16 mouse cellular contexts compared by ENCODE assay signal in genomic region chr9:27475468-27475867, GRCm38 (mm10).
A peak's percentile ranks its signal among the peaks of the same experiment; 100 is the strongest.
DNase-seq lines count a peak whose midpoint lies in the region; ATAC-seq and TF ChIP-seq lines count a peak whose summit lies in the region.
"Had no signal": no experiment of that assay in that cellular context is flagged by ENCODE, and none has a peak within 500 bp of the region (broad histone marks: within the 10 kb centered on the region; RNA-seq: fewer than 3 reads in every experiment).

No protein-coding gene starts in this region.

- H3K36me3 ChIP-seq in hindbrain, embryonic 16.5 days (ENCODE audit: control insufficient read depth, insufficient read depth, low read length) = no peaks in the 10 kb centered on the region
- no peaks in the 10 kb centered on the region for H3K36me3 ChIP-seq in hindbrain, embryonic 12.5 days
- H3K36me3 ChIP-seq: embryonic facial prominence, embryonic 15.5 days; liver, embryonic 13.5 days had no signal

- no peak for TF ChIP-seq CTCF in lung, adult 2 months (IDR thresholded peaks at IDR 0.05; ENCODE audit: insufficient read depth, low read length)

- H3K4me1 ChIP-seq in hindbrain, embryonic 16.5 days (ENCODE audit: control insufficient read depth, insufficient read depth, low read depth, low read length) = 0 out of 2 replicates have a peak, but pooled peaks cover 2% of the 10 kb centered on the region
- peaks cover 5% of the 10 kb centered on the region for H3K4me1 ChIP-seq in hindbrain, embryonic 12.5 days
- no peaks in the 10 kb centered on the region for H3K4me1 ChIP-seq in lung, adult 2 months (ENCODE audit: control insufficient read depth, insufficient read depth, low read length)
- H3K4me1 ChIP-seq: embryonic facial prominence, embryonic 15.5 days; liver, embryonic 13.5 days had no signal

- ATAC-seq in hindbrain, embryonic 16.5 days = peak; percentile 61; the same call in 1 of the 2 replicates
- no peak for ATAC-seq in hindbrain, embryonic 12.5 days (ENCODE audit: low FRiP score)
- no peak for ATAC-seq in erythroid progenitor cell, adult 5-6 weeks (replicated peaks; ENCODE audit: low FRiP score, poor library complexity, severe bottlenecking)
- ATAC-seq: intestine, postnatal 0 days had no signal

- no peak for TF ChIP-seq POLR2A in lung, adult 2 months (IDR thresholded peaks at IDR 0.05; ENCODE audit: borderline replicate concordance, extremely low read depth, low read depth, low read length)

- no peak overlapping the region for H3K9ac ChIP-seq in hindbrain, embryonic 16.5 days (ENCODE audit: low read depth, low read length)
- no peak overlapping the region for H3K9ac ChIP-seq in hindbrain, embryonic 12.5 days
- H3K9ac ChIP-seq: embryonic facial prominence, embryonic 15.5 days; liver, embryonic 13.5 days had no signal

- no peak overlapping the region for H3K4me2 ChIP-seq in hindbrain, embryonic 16.5 days (ENCODE audit: low read length)
- no peak overlapping the region for H3K4me2 ChIP-seq in hindbrain, embryonic 12.5 days (replicated peaks)
- H3K4me2 ChIP-seq: embryonic facial prominence, embryonic 15.5 days; liver, embryonic 13.5 days had no signal

- DNase-seq in cerebellum, postnatal 14 days = peak; percentile 41 to 46
- no peak for DNase-seq in cerebellum, adult 9-10 months
- DNase-seq in layer of hippocampus, postnatal 14 days (ENCODE audit: low spot score in 2 of 2) = peak; percentile 36 to 41
- DNase-seq in right cerebral cortex, adult 2 months (ENCODE audit: low spot score in 2 of 2) = peak; percentile 14 to 44
- DNase-seq in lung, adult 2 months = no peak
- DNase-seq: cerebellum, adult 8-10 months; gastrocnemius, postnatal 25 days; kidney, postnatal 4 days; liver, embryonic 13.5 days; thymus, adult 2 months had no signal

- no peaks in the 10 kb centered on the region for H3K27me3 ChIP-seq in hindbrain, embryonic 16.5 days (replicated peaks; ENCODE audit: control insufficient read depth, insufficient read depth, low read length)
- H3K27me3 ChIP-seq in hindbrain, embryonic 12.5 days = no peaks in the 10 kb centered on the region
- H3K27me3 ChIP-seq: embryonic facial prominence, embryonic 15.5 days; liver, embryonic 13.5 days had no signal

- H3K9me3 ChIP-seq in hindbrain, embryonic 16.5 days (ENCODE audit: control insufficient read depth, low read length) = no peaks in the 10 kb centered on the region
- no peaks in the 10 kb centered on the region for H3K9me3 ChIP-seq in hindbrain, embryonic 12.5 days (replicated peaks)
- H3K9me3 ChIP-seq: embryonic facial prominence, embryonic 15.5 days; liver, embryonic 13.5 days had no signal

- WGBS in hindbrain, embryonic 16.5 days = 70% methylated on average over 10 of the region's 10 CpGs
- 85% methylated on average over 10 of the region's 10 CpGs for WGBS in hindbrain, embryonic 12.5 days
- WGBS in lung, adult 2 months = 86% methylated on average over 10 of the region's 10 CpGs

- H3K4me3 ChIP-seq in hindbrain, embryonic 16.5 days (ENCODE audit: low read length) = no peak overlapping the region
- no peak overlapping the region for H3K4me3 ChIP-seq in hindbrain, embryonic 12.5 days
- H3K4me3 ChIP-seq in lung, adult 2 months (replicated peaks; ENCODE audit: extremely low read depth, low read depth, low read length) = no peak overlapping the region
- H3K4me3 ChIP-seq: embryonic facial prominence, embryonic 15.5 days; liver, embryonic 13.5 days had no signal

- no peak overlapping the region for H3K27ac ChIP-seq in hindbrain, embryonic 16.5 days (ENCODE audit: low read depth, low read length)
- H3K27ac ChIP-seq in hindbrain, embryonic 12.5 days = no peak overlapping the region
- H3K27ac ChIP-seq: embryonic facial prominence, embryonic 15.5 days; liver, embryonic 13.5 days; macrophage had no signal

Comparison
In these comparisons a context has a peak if more than half of its experiments do, and no peak if none do; other contexts are left out.
1. DNase-seq: peak in cerebellum, postnatal 14 days (2 of 2), layer of hippocampus, postnatal 14 days (2 of 2) and right cerebral cortex, adult 2 months (2 of 2); none in cerebellum, adult 9-10 months (single experiment) and lung, adult 2 months (single experiment).